Mouse (Mus musculus): ENCODE data around the gene Tiam2.

DNA sequence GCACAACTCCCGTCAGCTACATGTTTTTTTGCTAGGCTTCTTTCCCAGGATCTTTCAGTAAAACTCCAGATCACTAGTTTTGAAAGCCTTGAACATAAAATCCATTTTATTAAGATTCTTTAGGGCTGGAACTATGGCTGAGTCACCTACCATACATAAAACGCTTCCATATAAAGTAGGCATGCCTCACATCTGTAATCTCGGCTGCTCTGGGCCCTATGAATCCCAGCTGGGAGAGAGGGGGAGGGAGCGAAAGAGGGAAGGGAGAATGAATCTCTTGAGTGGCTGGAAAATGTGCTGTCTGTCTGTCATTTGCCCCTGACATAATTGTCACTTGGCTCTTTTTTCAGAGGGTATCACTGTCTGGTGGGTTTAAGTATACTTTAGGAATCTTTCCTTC is 139.5 kb downstream of the Tiam2 start:
- TF ChIP-seq CTCF (IDR thresholded peaks at IDR 0.05; ENCODE audit: low read depth): no peak
- no peak for TF ChIP-seq EP300 (optimal IDR thresholded peaks at IDR 0.05)

Data from stomach, postnatal 0 days (tissue).